Mouse (Mus musculus): ENCODE results near the gene Slc45a2.

Gene Slc45a2

GRCm38 (mm10) chr15:11000421-11000820, at the start of gene Slc45a2:
Gene Slc45a2, plus strand, starts transcription at chr15:11000721.
- no peak for DNase-seq

GRCm38 (mm10) chr15:10951951-10952759, 48.4 kb upstream of the Slc45a2 start, which contains the start of gene C1qtnf3:
Gene C1qtnf3, plus strand, starts transcription at chr15:10952332.
- DNase-seq, result peak; percentile 85

GRCm38 (mm10) chr15:10952760-10953305, 47.7 kb upstream of the Slc45a2 start:
- DNase-seq, result no peak

GRCm38 (mm10) chr15:10953465-10953864, 47.1 kb upstream of the Slc45a2 start:
- no peak for DNase-seq

- DNase-seq, result no peak
Measured at GRCm38 (mm10) chr15:10954381-10955016, 46.0 kb upstream of the Slc45a2 start.

GRCm38 (mm10) chr15:10955156-10955555, 45.4 kb upstream of the Slc45a2 start:
- DNase-seq, result no peak

GRCm38 (mm10) chr15:10956706-10957105, 43.8 kb upstream of the Slc45a2 start:
- no peak for DNase-seq

GRCm38 (mm10) chr15:10959277-10960026, 41.1 kb upstream of the Slc45a2 start:
- no peak for DNase-seq

GRCm38 (mm10) chr15:10960267-10960666, 40.3 kb upstream of the Slc45a2 start:
- DNase-seq, result no peak

- no peak for DNase-seq
Measured at GRCm38 (mm10) chr15:10962601-10963000, 37.9 kb upstream of the Slc45a2 start.

- DNase-seq, result no peak
Measured at GRCm38 (mm10) chr15:10969439-10969838, 31.1 kb upstream of the Slc45a2 start.

- no peak for DNase-seq
Measured at GRCm38 (mm10) chr15:10970777-10971176, 29.7 kb upstream of the Slc45a2 start.

- no peak for DNase-seq
Measured at GRCm38 (mm10) chr15:10977151-10977550, 23.4 kb upstream of the Slc45a2 start.

- DNase-seq, result no peak
Measured at GRCm38 (mm10) chr15:10980712-10981111, 19.8 kb upstream of the Slc45a2 start.

- peak; percentile 99 for DNase-seq
Measured at GRCm38 (mm10) chr15:10981377-10982063, 19.0 kb upstream of the Slc45a2 start, which contains the start of gene Amacr. Gene Amacr, plus strand, starts transcription at chr15:10981756.

- peak; percentile 54 for DNase-seq
Measured at GRCm38 (mm10) chr15:10982064-10982435, 18.5 kb upstream of the Slc45a2 start.

- DNase-seq, result no peak
Measured at GRCm38 (mm10) chr15:10985756-10986155, 14.8 kb upstream of the Slc45a2 start.

GRCm38 (mm10) chr15:10986477-10986876, 14.0 kb upstream of the Slc45a2 start:
- DNase-seq, result peak; percentile 28

- DNase-seq, result peak; percentile 50
Measured at GRCm38 (mm10) chr15:10990411-10990810, 10.1 kb upstream of the Slc45a2 start.

- peak; percentile 1 for DNase-seq
Measured at GRCm38 (mm10) chr15:10991566-10991965, 9.0 kb upstream of the Slc45a2 start.

GRCm38 (mm10) chr15:10999832-11000231, 689 bp upstream of the Slc45a2 start:
- DNase-seq, result no peak

- peak; percentile 52 for DNase-seq
Measured at GRCm38 (mm10) chr15:11003791-11004190, 3.3 kb downstream of the Slc45a2 start.

All from heart, adult 11 months (tissue).